Mouse (Mus musculus): ENCODE data around the gene Bcan.

GRCm38 (mm10) chr3:87958476-87958875, 41.6 kb downstream of the Bcan start:
- TF ChIP-seq POLR2A (IDR thresholded peaks at IDR 0.05; ENCODE audit: control insufficient read depth, low read depth, low read length): no peak
- no peak for TF ChIP-seq CTCF (IDR thresholded peaks at IDR 0.05; ENCODE audit: control insufficient read depth, insufficient read depth, insufficient replicate concordance, low read depth, low read length)
